Mouse (Mus musculus): Measurements from ENCODE around the gene Hira. TPM values are rescaled to one million over a fixed set of nuclear protein-coding genes. Genes with fewer than 3 reads are reported as not detected.
"Not testable (repeated sequence)": the region's sequence is repeated elsewhere in the genome, so short reads cannot be mapped to it uniquely, and the experiment has no call there.

Gene Hira
- polyA plus RNA-seq, 1 experiment = 43.8 TPM

- H3K27me3 ChIP-seq (ENCODE audit: control insufficient read depth, insufficient read depth, insufficient read length) = no peaks in the 10 kb centered on the region
- H3K4me3 ChIP-seq (ENCODE audit: insufficient read depth, poor library complexity, severe bottlenecking) = no peak within 1 kb of the TSS
- no peaks in the 10 kb centered on the region for H3K79me2 ChIP-seq (ENCODE audit: control insufficient read depth, insufficient read depth)
- H3K36me3 ChIP-seq (ENCODE audit: control insufficient read depth, insufficient read depth) = peaks cover 36% of the 10 kb centered on the region
- TF ChIP-seq CTCF (IDR thresholded peaks at IDR 0.05; ENCODE audit: control insufficient read depth, insufficient read depth, insufficient read length) = no peak
- no peak for TF ChIP-seq MYOD1 (IDR thresholded peaks at IDR 0.05; ENCODE audit: control insufficient read depth, insufficient read length, low read depth)
- no peak for TF ChIP-seq USF1 (IDR thresholded peaks at IDR 0.05; ENCODE audit: low read depth)
- no peak for TF ChIP-seq MYOG (IDR thresholded peaks at IDR 0.05; ENCODE audit: control insufficient read depth, extremely low read depth, insufficient read length)
- TF ChIP-seq MAX (IDR thresholded peaks at IDR 0.05) = no peak
- TF ChIP-seq CEBPB (IDR thresholded peaks at IDR 0.05; ENCODE audit: low read depth) = no peak
- TF ChIP-seq FOSL1 (IDR thresholded peaks at IDR 0.05; ENCODE audit: insufficient read depth, low read length, poor library complexity, severe bottlenecking) = no peak
- no peaks in the 10 kb centered on the region for H3K79me3 ChIP-seq (ENCODE audit: low read depth)
- H3ac ChIP-seq (ENCODE audit: control insufficient read depth, insufficient read length, low read depth) = no peak within 1 kb of the TSS
Measured at GRCm38 (mm10) chr16:18836468-18837208, 40.2 kb upstream of the Hira start, which contains the start of the genes 2510002D24Rik and Gm28539. Gene 2510002D24Rik (plus strand): TSS chr16:18836578. Gene Gm28539 (plus strand): TSS chr16:18836584.

GRCm38 (mm10) chr16:18838346-18838745 is 38.5 kb upstream of the Hira start:
- TF ChIP-seq FOSL1 (IDR thresholded peaks at IDR 0.05; ENCODE audit: insufficient read depth, low read length, poor library complexity, severe bottlenecking) = no peak
- TF ChIP-seq MAX (IDR thresholded peaks at IDR 0.05) = no peak
- no peak overlapping the region for H3K4me3 ChIP-seq (ENCODE audit: insufficient read depth, poor library complexity, severe bottlenecking)
- H3K79me2 ChIP-seq (ENCODE audit: control insufficient read depth, insufficient read depth) = no peaks in the 10 kb centered on the region
- H3K36me3 ChIP-seq (ENCODE audit: control insufficient read depth, insufficient read depth) = peaks cover 22% of the 10 kb centered on the region
- H3K27me3 ChIP-seq (ENCODE audit: control insufficient read depth, insufficient read depth, insufficient read length) = no peaks in the 10 kb centered on the region
- H3K79me3 ChIP-seq (ENCODE audit: low read depth) = no peaks in the 10 kb centered on the region
- no peak overlapping the region for H3ac ChIP-seq (ENCODE audit: control insufficient read depth, insufficient read length, low read depth)

GRCm38 (mm10) chr16:18846301-18846820 is 30.5 kb upstream of the Hira start:
- no peak for TF ChIP-seq MAX (IDR thresholded peaks at IDR 0.05)
- H3K79me3 ChIP-seq (ENCODE audit: low read depth) = no peaks in the 10 kb centered on the region
- H3K36me3 ChIP-seq (ENCODE audit: control insufficient read depth, insufficient read depth) = no peaks in the 10 kb centered on the region
- no peaks in the 10 kb centered on the region for H3K27me3 ChIP-seq (ENCODE audit: control insufficient read depth, insufficient read depth, insufficient read length)
- H3K4me3 ChIP-seq (ENCODE audit: insufficient read depth, poor library complexity, severe bottlenecking) = no peak overlapping the region
- H3ac ChIP-seq (ENCODE audit: control insufficient read depth, insufficient read length, low read depth) = no peak overlapping the region
- H3K79me2 ChIP-seq (ENCODE audit: control insufficient read depth, insufficient read depth) = no peaks in the 10 kb centered on the region

- not testable (repeated sequence) for H3K27me3 ChIP-seq (ENCODE audit: control insufficient read depth, insufficient read depth, insufficient read length); H3K4me3 ChIP-seq (ENCODE audit: insufficient read depth, poor library complexity, severe bottlenecking); H3ac ChIP-seq (ENCODE audit: control insufficient read depth, insufficient read length, low read depth); H3K36me3 ChIP-seq (ENCODE audit: control insufficient read depth, insufficient read depth); H3K79me2 ChIP-seq (ENCODE audit: control insufficient read depth, insufficient read depth); H3K79me3 ChIP-seq (ENCODE audit: low read depth)
Measured at GRCm38 (mm10) chr16:18849521-18850190, 27.2 kb upstream of the Hira start.

GRCm38 (mm10) chr16:18858551-18858950 is 18.3 kb upstream of the Hira start:
- Histone ChIP-seq H3K36me3 (ENCODE audit: control insufficient read depth, insufficient read depth) (no peaks in the 10 kb centered on the region), H3K27me3 (ENCODE audit: control insufficient read depth, insufficient read depth, insufficient read length) (no peaks in the 10 kb centered on the region), H3K79me3 (ENCODE audit: low read depth) (no peaks in the 10 kb centered on the region), H3ac (ENCODE audit: control insufficient read depth, insufficient read length, low read depth) (no peak overlapping the region), H3K4me3 (ENCODE audit: insufficient read depth, poor library complexity, severe bottlenecking) (no peak overlapping the region), H3K79me2 (ENCODE audit: control insufficient read depth, insufficient read depth) (no peaks in the 10 kb centered on the region)
- no peak for TF ChIP-seq MAX (IDR thresholded peaks at IDR 0.05)
- no peak for TF ChIP-seq MYOG (IDR thresholded peaks at IDR 0.05; ENCODE audit: control insufficient read depth, extremely low read depth, insufficient read length)
- TF ChIP-seq FOSL1 (IDR thresholded peaks at IDR 0.05; ENCODE audit: insufficient read depth, low read length, poor library complexity, severe bottlenecking) = no peak
- TF ChIP-seq CTCF (IDR thresholded peaks at IDR 0.05; ENCODE audit: control insufficient read depth, insufficient read depth, insufficient read length) = no peak
- no peak for TF ChIP-seq USF1 (IDR thresholded peaks at IDR 0.05; ENCODE audit: low read depth)
- no peak for TF ChIP-seq CEBPB (IDR thresholded peaks at IDR 0.05; ENCODE audit: low read depth)
- no peak for TF ChIP-seq MYOD1 (IDR thresholded peaks at IDR 0.05; ENCODE audit: control insufficient read depth, insufficient read length, low read depth)

- no peaks in the 10 kb centered on the region for H3K79me3 ChIP-seq (ENCODE audit: low read depth)
- H3K36me3 ChIP-seq (ENCODE audit: control insufficient read depth, insufficient read depth) = no peaks in the 10 kb centered on the region
- H3K27me3 ChIP-seq (ENCODE audit: control insufficient read depth, insufficient read depth, insufficient read length) = no peaks in the 10 kb centered on the region
- no peak for TF ChIP-seq USF1 (IDR thresholded peaks at IDR 0.05; ENCODE audit: low read depth)
- no peak for TF ChIP-seq MYOD1 (IDR thresholded peaks at IDR 0.05; ENCODE audit: control insufficient read depth, insufficient read length, low read depth)
- no peak for TF ChIP-seq MAX (IDR thresholded peaks at IDR 0.05)
- no peak for TF ChIP-seq CTCF (IDR thresholded peaks at IDR 0.05; ENCODE audit: control insufficient read depth, insufficient read depth, insufficient read length)
- H3K79me2 ChIP-seq (ENCODE audit: control insufficient read depth, insufficient read depth) = no peaks in the 10 kb centered on the region
- no peak overlapping the region for H3ac ChIP-seq (ENCODE audit: control insufficient read depth, insufficient read length, low read depth)
- H3K4me3 ChIP-seq (ENCODE audit: insufficient read depth, poor library complexity, severe bottlenecking) = no peak overlapping the region
Measured at GRCm38 (mm10) chr16:18860186-18860585, 16.7 kb upstream of the Hira start.

- Histone ChIP-seq H3K36me3 (ENCODE audit: control insufficient read depth, insufficient read depth) (peaks cover 34% of the 10 kb centered on the region), H3K79me2 (ENCODE audit: control insufficient read depth, insufficient read depth) (peaks cover 18% of the 10 kb centered on the region)
- not testable (repeated sequence) for H3ac ChIP-seq (ENCODE audit: control insufficient read depth, insufficient read length, low read depth); H3K27me3 ChIP-seq (ENCODE audit: control insufficient read depth, insufficient read depth, insufficient read length); H3K79me3 ChIP-seq (ENCODE audit: low read depth); H3K4me3 ChIP-seq (ENCODE audit: insufficient read depth, poor library complexity, severe bottlenecking)
Measured at GRCm38 (mm10) chr16:18870495-18870894, 6.3 kb upstream of the Hira start.
